Mouse (Mus musculus): Measurements from ENCODE around the gene Cela3a.

- TF ChIP-seq CTCF (IDR thresholded peaks at IDR 0.05; ENCODE audit: borderline replicate concordance, insufficient read depth, low read depth, low read length), result no peak
- no peak for TF ChIP-seq POLR2A (IDR thresholded peaks at IDR 0.05; ENCODE audit: borderline replicate concordance, insufficient read depth, low read length)
Measured at GRCm38 (mm10) chr4:137368198-137368597, 41.4 kb downstream of the Cela3a start.
